Mouse (Mus musculus) liver, embryonic 18 days (tissue): ENCODE data around the gene Tnnc1. TPM values are rescaled to one million over a fixed set of nuclear protein-coding genes. Genes with fewer than 3 reads are reported as not detected.

Experiments used
- polyA plus RNA-seq: library from polyadenylated mRNA; depleted of rRNA; stranded (reverse); fragments of >200 nt; gene quantifications from 2 replicates; pipeline ENCODE4 v1.2.3, GENCODE M21; 2012; rRNA removed

Gene Tnnc1
- 8.8 and 16.5 TPM in 2 replicates for polyA plus RNA-seq

DNA sequence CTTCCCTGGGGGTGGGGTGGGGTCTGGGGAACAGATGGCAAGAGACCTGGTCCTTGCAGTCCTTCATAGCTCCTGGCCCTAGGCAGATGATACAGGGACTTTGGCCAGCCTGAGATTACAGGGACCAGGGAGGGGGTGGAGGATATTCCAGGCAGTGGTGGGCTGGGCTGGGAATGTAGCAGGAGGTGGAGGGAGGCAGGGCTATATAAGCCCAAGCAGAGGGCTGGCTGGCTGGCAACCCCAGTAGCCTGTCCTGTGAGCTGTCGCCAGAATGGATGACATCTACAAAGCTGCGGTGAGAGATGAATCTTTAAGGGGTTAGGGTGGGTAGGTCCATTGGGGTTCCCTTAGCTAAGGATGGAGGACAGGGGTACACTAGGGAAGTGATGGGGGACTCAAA, at the start of gene Tnnc1:
Tnnc1 (plus strand) TSS at position 229 of the 400 bp plus-strand sequence.

DNA sequence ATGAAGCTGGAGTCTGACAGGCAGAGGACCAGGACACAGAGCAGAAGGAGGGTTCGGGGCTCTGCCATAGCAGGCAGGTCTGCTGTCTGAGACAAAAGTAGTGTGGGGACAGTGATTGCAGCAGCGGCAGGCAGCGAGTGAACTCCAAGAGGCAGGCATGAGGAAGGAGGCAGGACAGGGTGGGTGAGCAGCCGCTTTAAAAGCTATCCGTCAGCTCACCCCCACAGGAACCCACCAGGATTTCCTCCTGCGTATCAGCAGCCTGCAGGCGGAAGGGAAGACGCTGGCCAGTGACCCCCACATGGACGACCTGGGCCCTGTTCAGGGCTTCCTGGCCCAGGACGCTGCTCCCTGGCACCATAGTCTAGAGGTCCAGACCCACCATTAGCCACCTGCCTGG, 39.7 kb upstream of the Tnnc1 start, which contains the start of gene Stab1:
Stab1 (minus strand) TSS at position 217 of the 400 bp plus-strand sequence.

DNA sequence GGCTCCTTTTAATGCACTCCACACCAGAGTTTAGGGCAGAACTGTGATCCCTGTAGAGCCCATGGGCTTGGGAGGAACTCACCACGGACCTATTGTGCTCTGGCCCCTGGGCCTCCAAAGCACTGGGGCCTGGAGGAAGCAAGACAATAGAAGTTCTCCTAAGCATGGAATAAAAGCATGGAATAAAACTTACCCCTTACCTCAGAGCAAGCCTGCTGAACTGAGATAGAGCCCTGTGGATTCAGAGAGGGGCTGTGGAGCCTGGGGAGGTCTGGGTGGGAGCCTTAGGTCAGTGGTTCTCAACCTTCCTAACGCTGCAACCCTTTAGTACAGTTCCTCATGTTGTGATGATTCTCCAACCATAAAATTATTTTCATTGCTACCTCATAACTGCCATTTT, 8.7 kb downstream of the Tnnc1 start, which contains the start of gene Nisch:
Nisch (minus strand) TSS at position 101 of the 400 bp plus-strand sequence.

GRCm38 (mm10) chr14:31217666-31218065, 9.6 kb downstream of the Tnnc1 start, which contains the start of gene Sema3g:
Gene Sema3g (plus strand): TSS chr14:31217860.

GRCm38 (mm10) chr14:31251084-31251604, 43.0 kb downstream of the Tnnc1 start, which contains the start of the genes Phf7 and Bap1:
Gene Phf7 (minus strand): TSS chr14:31251317.
Gene Bap1 (plus strand): TSS chr14:31251450.

Other genes with a start within 250 kb of the Tnnc1 start
- 16.6 and 20.6 TPM in 2 replicates for gene Glt8d1, start 206.9 kb upstream of the Tnnc1 start, polyA plus RNA-seq
- gene Spcs1, start 206.6 kb upstream of the Tnnc1 start, polyA plus RNA-seq = 231 and 239 TPM in 2 replicates
- 7.2 and 7.4 TPM in 2 replicates for gene Pbrm1, start 189.2 kb upstream of the Tnnc1 start, polyA plus RNA-seq
- gene Gnl3, start 189.2 kb upstream of the Tnnc1 start, polyA plus RNA-seq = 50.8 and 54.5 TPM in 2 replicates
- 20.7 and 25.1 TPM in 2 replicates for gene Smim4, start 79.4 kb upstream of the Tnnc1 start, polyA plus RNA-seq
- gene Nt5dc2, start 77.3 kb upstream of the Tnnc1 start, polyA plus RNA-seq = 145 and 192 TPM in 2 replicates
- gene Stab1, start 39.7 kb upstream of the Tnnc1 start, polyA plus RNA-seq = 29.0 and 38.2 TPM in 2 replicates
- gene Nisch, start 8.6 kb downstream of the Tnnc1 start, polyA plus RNA-seq = 112 and 137 TPM in 2 replicates
- 0.13 and 0.20 TPM in 2 replicates for gene Sema3g, start 9.5 kb downstream of the Tnnc1 start, polyA plus RNA-seq
- gene Phf7, start 43.0 kb downstream of the Tnnc1 start, polyA plus RNA-seq = 2.7 and 2.8 TPM in 2 replicates
- 20.3 and 22.6 TPM in 2 replicates for gene Bap1, start 43.1 kb downstream of the Tnnc1 start, polyA plus RNA-seq
- 0.07 and 0.08 TPM in 2 replicates for gene Dnah1, start 115.6 kb downstream of the Tnnc1 start, polyA plus RNA-seq
- gene Capn7, start 128.3 kb downstream of the Tnnc1 start, polyA plus RNA-seq = 11.4 and 12.2 TPM in 2 replicates
- 35.3 and 39.9 TPM in 2 replicates for gene Sh3bp5, start 227.8 kb downstream of the Tnnc1 start, polyA plus RNA-seq